Mouse (Mus musculus) 3134 (cell line): ENCODE results near the gene Medag.

Experiments used
- DNase-seq: peaks from one replicate; pipeline ENCODE4 v3.0.0-alpha.2; 2011; ENCODE audit warnings: low spot score; ENCODE audit not compliant: insufficient read length; ENCODE audit errors: extremely low read depth

Medag gene

DNA sequence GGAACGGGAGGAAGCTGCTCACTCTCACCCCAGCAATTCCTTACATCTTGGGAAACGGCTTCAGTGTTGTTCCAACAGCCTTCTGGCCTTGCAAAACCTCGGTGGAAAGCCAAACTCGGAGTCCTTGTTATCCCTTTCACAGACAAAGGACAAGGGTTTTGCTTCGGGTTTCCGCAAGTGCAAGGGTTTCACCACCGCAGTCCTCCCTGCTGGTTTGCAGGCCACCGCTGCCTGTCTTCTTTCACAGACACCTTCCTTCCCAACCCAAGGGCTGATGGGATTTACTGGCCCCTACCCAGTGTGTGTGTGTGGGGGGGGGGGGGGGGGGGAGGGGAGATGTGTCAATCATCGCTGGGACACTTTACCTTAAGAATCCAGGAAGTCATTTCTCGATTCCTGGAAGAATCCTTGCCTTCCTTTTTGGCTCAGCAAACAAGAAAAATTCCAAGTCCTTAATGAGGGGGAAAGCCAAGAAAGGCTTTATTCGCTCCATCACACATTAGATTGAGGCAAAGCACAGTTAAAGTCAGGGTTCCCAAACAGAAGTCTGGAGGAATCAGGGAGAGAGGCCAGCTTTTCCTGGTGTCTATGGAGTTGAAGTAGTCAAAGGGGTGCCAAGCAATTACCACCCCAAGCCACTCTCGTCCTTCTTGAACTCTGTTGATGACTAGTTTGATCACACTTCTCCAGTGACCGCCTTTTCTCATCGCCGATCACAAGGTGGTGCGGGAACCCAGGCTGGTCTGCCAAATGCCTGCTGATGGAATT is 63.3 kb downstream of the Medag start:
- DNase-seq, result no peak
